26 mouse cellular contexts compared by ENCODE assay signal in the genomic region with DNA sequence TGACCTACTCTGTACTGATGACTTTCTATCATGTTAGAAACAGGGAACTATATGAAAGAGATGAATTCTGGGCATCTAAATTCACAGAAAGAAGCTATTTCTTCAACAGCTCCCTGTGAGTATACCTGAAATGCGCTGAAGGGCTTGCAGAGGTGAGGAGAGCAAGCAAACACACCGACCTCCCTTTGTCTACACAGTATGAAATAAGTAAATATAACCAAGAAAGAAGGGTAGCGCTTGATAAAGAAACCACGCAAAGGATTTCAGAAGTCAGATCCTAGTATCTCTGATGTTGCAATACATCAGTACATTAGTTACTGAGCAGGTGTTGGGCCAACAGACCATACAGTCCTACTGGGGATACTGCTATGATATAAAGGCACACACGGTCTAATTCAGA.
DNase-seq lines count a peak whose midpoint lies in the region; ATAC-seq lines count a peak whose summit lies in the region.
"Had no signal": no experiment of that assay in that cellular context is flagged by ENCODE, and none has a peak within 500 bp of the region (broad histone marks: within the 10 kb centered on the region; RNA-seq: fewer than 3 reads in every experiment).

No protein-coding gene starts in this region.

- H3K27me3 ChIP-seq in kidney, embryonic 15.5 days: no peaks in the 10 kb centered on the region
- no peaks in the 10 kb centered on the region for H3K27me3 ChIP-seq in lung, embryonic 15.5 days
- H3K27me3 ChIP-seq in stomach, embryonic 14.5 days (ENCODE audit: control insufficient read depth, insufficient read depth, low read length): no peaks in the 10 kb centered on the region
- H3K27me3 ChIP-seq: forebrain, embryonic 13.5 days; hindbrain, embryonic 15.5 days; limb, embryonic 12.5 days; liver, embryonic 13.5 days; Patski had no signal

- no peak overlapping the region for H3K4me2 ChIP-seq in kidney, embryonic 15.5 days
- no peak overlapping the region for H3K4me2 ChIP-seq in lung, embryonic 15.5 days
- no peak overlapping the region for H3K4me2 ChIP-seq in stomach, embryonic 14.5 days (replicated peaks; ENCODE audit: low read depth, low read length)
- H3K4me2 ChIP-seq: forebrain, embryonic 13.5 days; hindbrain, embryonic 15.5 days; limb, embryonic 12.5 days; liver, embryonic 13.5 days had no signal

- no peaks in the 10 kb centered on the region for H3K9me3 ChIP-seq in kidney, embryonic 15.5 days (replicated peaks)
- H3K9me3 ChIP-seq in lung, embryonic 15.5 days: no peaks in the 10 kb centered on the region
- H3K9me3 ChIP-seq in stomach, embryonic 14.5 days (ENCODE audit: control insufficient read depth, low read depth, low read length): no peaks in the 10 kb centered on the region
- H3K9me3 ChIP-seq: forebrain, embryonic 13.5 days; hindbrain, embryonic 10.5 days; hindbrain, embryonic 15.5 days; limb, embryonic 12.5 days; liver, embryonic 13.5 days had no signal

- H3K4me3 ChIP-seq in kidney, embryonic 15.5 days (replicated peaks): no peak overlapping the region
- no peak overlapping the region for H3K4me3 ChIP-seq in lung, embryonic 15.5 days
- no peak overlapping the region for H3K4me3 ChIP-seq in stomach, embryonic 14.5 days (ENCODE audit: low read depth, low read length)
- H3K4me3 ChIP-seq: forebrain, embryonic 13.5 days; hindbrain, embryonic 10.5 days; hindbrain, embryonic 15.5 days; left cerebral cortex, adult 2 months; limb, embryonic 12.5 days; liver, embryonic 13.5 days had no signal

- H3K9ac ChIP-seq in kidney, embryonic 15.5 days: no peak overlapping the region
- no peak overlapping the region for H3K9ac ChIP-seq in lung, embryonic 15.5 days
- no peak overlapping the region for H3K9ac ChIP-seq in stomach, embryonic 14.5 days (replicated peaks; ENCODE audit: low read depth, low read length)
- H3K9ac ChIP-seq: forebrain, embryonic 13.5 days; hindbrain, embryonic 15.5 days; limb, embryonic 12.5 days; liver, embryonic 13.5 days had no signal

- 0 out of 2 replicates have a peak overlapping the region, but pooled peaks have one; percentile 59 for H3K27ac ChIP-seq in kidney, embryonic 15.5 days
- H3K27ac ChIP-seq in lung, embryonic 15.5 days: peak overlapping the region; percentile 47
- H3K27ac ChIP-seq in stomach, embryonic 14.5 days (ENCODE audit: low read length): peak overlapping the region; percentile 59; the same call in 1 of the 2 replicates
- H3K27ac ChIP-seq: forebrain, embryonic 13.5 days; hindbrain, embryonic 10.5 days; hindbrain, embryonic 15.5 days; left cerebral cortex, adult 2 months; limb, embryonic 12.5 days; liver, embryonic 13.5 days had no signal

- WGBS in kidney, embryonic 15.5 days: 93% methylated on average over 5 of the region's 5 CpGs
- WGBS in lung, embryonic 15.5 days: 60% methylated on average over 5 of the region's 5 CpGs
- WGBS in stomach, embryonic 14.5 days: 62% methylated on average over 5 of the region's 5 CpGs

- H3K36me3 ChIP-seq in kidney, embryonic 15.5 days: no peaks in the 10 kb centered on the region
- H3K36me3 ChIP-seq in lung, embryonic 15.5 days: no peaks in the 10 kb centered on the region
- no peaks in the 10 kb centered on the region for H3K36me3 ChIP-seq in stomach, embryonic 14.5 days (ENCODE audit: control insufficient read depth, insufficient read depth, low read length)
- H3K36me3 ChIP-seq: hindbrain, embryonic 10.5 days; hindbrain, embryonic 15.5 days; limb, embryonic 12.5 days; liver, embryonic 13.5 days had no signal

- no peak for DNase-seq in kidney, adult 11 months
- DNase-seq in lung, postnatal 25 days (ENCODE audit: low spot score): no peak
- no peak for DNase-seq in ovary, postnatal 14 days (ENCODE audit: low spot score)
- DNase-seq in left cerebral cortex, adult 11 months (ENCODE audit: low spot score): no peak
- DNase-seq: adrenal gland, postnatal 10 days; cerebellum, adult 9-10 months; cerebellum, postnatal 36 days; gastrocnemius, postnatal 10 days; heart, postnatal 14 days; kidney, postnatal 10 days; liver, embryonic 13.5 days; right cerebral cortex, adult 18-20 months; right cerebral cortex, postnatal 4 days; thymus, postnatal 14 days had no signal

- 0 out of 2 replicates have a peak, but pooled peaks cover 9% of the 10 kb centered on the region for H3K4me1 ChIP-seq in kidney, embryonic 15.5 days
- peaks cover 4% of the 10 kb centered on the region; the same call in 1 of the 2 replicates for H3K4me1 ChIP-seq in lung, embryonic 15.5 days
- H3K4me1 ChIP-seq in stomach, embryonic 14.5 days (ENCODE audit: control insufficient read depth, insufficient read depth, low read length): no peaks in the 10 kb centered on the region
- H3K4me1 ChIP-seq: forebrain, embryonic 13.5 days; hindbrain, embryonic 15.5 days; liver, embryonic 13.5 days had no signal

- ATAC-seq in kidney, embryonic 15.5 days (replicated peaks; ENCODE audit: low FRiP score): no peak
- ATAC-seq in lung, embryonic 15.5 days (ENCODE audit: borderline replicate concordance, extremely low read depth, low FRiP score, low TSS enrichment): no peak
- ATAC-seq in stomach, embryonic 14.5 days (ENCODE audit: insufficient number of reproducible peaks, insufficient read depth, low FRiP score, low read depth): peak; percentile 24; the same call in 1 of the 2 replicates
- ATAC-seq: forebrain, embryonic 13.5 days; inflammation-experienced regulatory T-cells, adult 6 months; lung, postnatal 0 days; midbrain, embryonic 16.5 days; Patski had no signal
